Mouse (Mus musculus) neural tube, embryonic 12.5 days (tissue): ENCODE data around the gene Tmem255a. TPM values are rescaled to one million over a fixed set of nuclear protein-coding genes. Genes with fewer than 3 reads are reported as not detected.

ENCODE experiments used
- microRNA-seq: library from miRNA; unstranded; fragments of <30 nt; microRNA quantifications from one replicate; pipeline ENCODE4, GENCODE M21; 2017
- polyA plus RNA-seq: library from polyadenylated mRNA; unstranded; fragments of >200 nt; fragmentation: Nextera tagmentation; extraction: Ambion mirVana; gene quantifications from 2 replicates; pipeline ENCODE4 v1.2.1, GENCODE M21; 2016

Gene Tmem255a
- polyA plus RNA-seq, 1 experiment from 2014 or later = 32.0 TPM

Small RNA genes lying within 50 kb of the gene (microRNA-seq; reads per million reads assigned to microRNA genes)
- 0.87 reads per million for gene Mir3110

Other genes starting within 250 kb of the Tmem255a start
- not detected in 2 replicates for gene Btg1-ps1, start 233.6 kb downstream of the Tmem255a start, polyA plus RNA-seq
- not detected in 2 replicates for gene Btg1-ps2, start 209.3 kb downstream of the Tmem255a start, polyA plus RNA-seq
- not detected in 2 replicates for gene Rhox10, start 186.0 kb downstream of the Tmem255a start, polyA plus RNA-seq
- not detected in 2 replicates for gene Rhox11, start 167.3 kb downstream of the Tmem255a start, polyA plus RNA-seq
- gene Rhox12, start 141.5 kb downstream of the Tmem255a start, polyA plus RNA-seq = not detected in 2 replicates
- not detected in 2 replicates for gene Rhox13, start 131.2 kb downstream of the Tmem255a start, polyA plus RNA-seq
- 7.1 and 7.3 TPM in 2 replicates for gene Zbtb33, start 62.6 kb downstream of the Tmem255a start, polyA plus RNA-seq
- gene Atp1b4, start 63.7 kb upstream of the Tmem255a start, polyA plus RNA-seq = 0.04 and 0.14 TPM in 2 replicates
- gene Lamp2, start 204.0 kb upstream of the Tmem255a start, polyA plus RNA-seq = 67.0 and 72.6 TPM in 2 replicates